Comparison of ENCODE assay signal across 22 mouse cellular contexts in the genomic region with DNA sequence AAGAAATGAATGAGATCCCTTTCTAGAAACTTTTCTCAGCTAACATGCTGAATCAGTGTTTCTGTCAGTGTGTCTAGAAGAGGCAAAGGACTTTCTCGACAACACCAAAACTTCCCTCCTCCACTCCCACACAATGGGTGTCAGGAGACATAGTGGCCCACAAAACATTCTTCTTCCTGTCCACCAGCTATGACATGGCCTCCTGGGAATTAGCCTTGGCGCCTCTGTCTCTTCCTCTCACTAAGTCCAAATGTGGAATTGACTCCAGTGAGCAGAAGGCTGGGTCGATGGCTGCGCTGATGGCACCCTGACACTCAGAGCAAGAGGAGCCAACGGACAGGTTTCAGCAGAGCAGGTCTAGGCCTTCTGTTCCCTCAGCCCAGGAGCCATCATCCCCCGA.
DNase-seq lines count a peak whose midpoint lies in the region; ATAC-seq lines count a peak whose summit lies in the region.
"Had no signal": no experiment of that assay in that cellular context is flagged by ENCODE, and none has a peak within 500 bp of the region (broad histone marks: within the 10 kb centered on the region; RNA-seq: fewer than 3 reads in every experiment).

No protein-coding gene starts in this region.

- H3K4me2 ChIP-seq in kidney, embryonic 14.5 days (replicated peaks; ENCODE audit: low read depth, low read length) = no peak overlapping the region
- H3K4me2 ChIP-seq: embryonic facial prominence, embryonic 15.5 days; forebrain, embryonic 15.5 days; hindbrain, embryonic 12.5 days had no signal

- 74% methylated on average over 6 of the region's 6 CpGs for WGBS in kidney, embryonic 14.5 days

- no peak overlapping the region for H3K4me3 ChIP-seq in kidney, embryonic 14.5 days (ENCODE audit: low read length)
- H3K4me3 ChIP-seq: embryonic facial prominence, embryonic 15.5 days; erythroblast, embryonic 14.5 days; forebrain, embryonic 10.5 days; forebrain, embryonic 15.5 days; heart, embryonic 10.5 days; hindbrain, embryonic 12.5 days had no signal

- no peak overlapping the region for H3K9ac ChIP-seq in kidney, embryonic 14.5 days (ENCODE audit: low read depth, low read length)
- H3K9ac ChIP-seq: embryonic facial prominence, embryonic 15.5 days; forebrain, embryonic 15.5 days; hindbrain, embryonic 12.5 days had no signal

- H3K27me3 ChIP-seq in kidney, embryonic 14.5 days (ENCODE audit: control insufficient read depth, insufficient read depth, low read length) = no peaks in the 10 kb centered on the region
- H3K27me3 ChIP-seq: embryonic facial prominence, embryonic 15.5 days; forebrain, embryonic 15.5 days; hindbrain, embryonic 12.5 days had no signal

- H3K4me1 ChIP-seq in kidney, embryonic 14.5 days (ENCODE audit: control insufficient read depth, insufficient read depth, low read length) = no peaks in the 10 kb centered on the region

- H3K27ac ChIP-seq in kidney, embryonic 14.5 days (ENCODE audit: low read depth, low read length) = no peak overlapping the region
- H3K27ac ChIP-seq: embryonic facial prominence, embryonic 15.5 days; forebrain, embryonic 10.5 days; forebrain, embryonic 15.5 days; heart, embryonic 10.5 days; hindbrain, embryonic 12.5 days had no signal

- no peak for ATAC-seq in kidney, embryonic 14.5 days (ENCODE audit: low FRiP score, low TSS enrichment)
- ATAC-seq: forebrain, embryonic 15.5 days; hindbrain, embryonic 16.5 days; inflammation-experienced regulatory T-cells, adult 6 months had no signal

- no peaks in the 10 kb centered on the region for H3K36me3 ChIP-seq in kidney, embryonic 14.5 days (ENCODE audit: control insufficient read depth, insufficient read depth, low read length)
- H3K36me3 ChIP-seq: embryonic facial prominence, embryonic 15.5 days; forebrain, embryonic 10.5 days; forebrain, embryonic 15.5 days; heart, embryonic 10.5 days; hindbrain, embryonic 12.5 days had no signal

- DNase-seq in heart, adult 11 months = peak; percentile 76
- DNase-seq in heart, adult 9 months (ENCODE audit: low spot score in 2 of 2) = no peak
- DNase-seq in kidney, adult 8-10 months = peak; percentile 15 to 33
- DNase-seq in kidney, postnatal 14 days = peak; percentile 20
- no peak for DNase-seq in gastrocnemius, adult 18-20 months (ENCODE audit: low spot score)
- no peak for DNase-seq in heart, adult 8-10 months (ENCODE audit: low spot score)
- DNase-seq: cerebellum, adult 11 months; cerebellum, adult 8-10 months; cerebellum, postnatal 14 days; embryo, embryonic 11 days; gastrocnemius, postnatal 10 days; heart, postnatal 10 days; heart, postnatal 4 days had no signal

- H3K9me3 ChIP-seq in kidney, embryonic 14.5 days (ENCODE audit: control insufficient read depth, low read length) = no peaks in the 10 kb centered on the region
- H3K9me3 ChIP-seq: embryonic facial prominence, embryonic 15.5 days; forebrain, embryonic 10.5 days; forebrain, embryonic 15.5 days; heart, embryonic 10.5 days; hindbrain, embryonic 12.5 days had no signal

Comparison
In these comparisons a context has a peak if more than half of its experiments do, and no peak if none do; other contexts are left out.
1. DNase-seq: peak in heart, adult 11 months (single experiment), kidney, adult 8-10 months (2 of 2) and kidney, postnatal 14 days (single experiment); none in heart, adult 9 months (0 of 2), gastrocnemius, adult 18-20 months (single experiment) and heart, adult 8-10 months (single experiment).